Mouse (Mus musculus): ENCODE measurements around the gene Zdhhc18.

- no peak for TF ChIP-seq POLR2A (IDR thresholded peaks at IDR 0.05; ENCODE audit: borderline replicate concordance, low read depth, low read length)
- no peak for TF ChIP-seq CTCF (IDR thresholded peaks at IDR 0.05; ENCODE audit: low read depth, low read length)
These were observed 65.6 kb downstream of the Zdhhc18 start, which contains the start of gene Gpn2 for GRCm38 (mm10) chr4:133584059-133584951.

All from bone marrow macrophage, adult 2 months (primary cell).